Mouse (Mus musculus): ENCODE data around the gene Atxn2.
A peak's percentile ranks its signal among the peaks of the same experiment; 100 is the strongest.
"Not testable (repeated sequence)": the region's sequence is repeated elsewhere in the genome, so short reads cannot be mapped to it uniquely, and the experiment has no call there.

The Atxn2 gene

GRCm38 (mm10) chr5:121711174-121711927 lies at the start of gene Atxn2:
Gene Atxn2, plus strand, starts transcription at chr5:121711337.
- peak; percentile 92 for DNase-seq

GRCm38 (mm10) chr5:121661494-121661893 lies 49.6 kb upstream of the Atxn2 start:
- no peak for DNase-seq

- DNase-seq, result no peak
Observed at GRCm38 (mm10) chr5:121663456-121663855, 47.7 kb upstream of the Atxn2 start.

GRCm38 (mm10) chr5:121664078-121664477 lies 47.1 kb upstream of the Atxn2 start:
- no peak for DNase-seq

- no peak for DNase-seq
Observed at GRCm38 (mm10) chr5:121664971-121665370, 46.2 kb upstream of the Atxn2 start.

- DNase-seq, result no peak
Observed at GRCm38 (mm10) chr5:121667067-121667466, 44.1 kb upstream of the Atxn2 start.

- no peak for DNase-seq
Observed at GRCm38 (mm10) chr5:121668411-121668810, 42.7 kb upstream of the Atxn2 start.

GRCm38 (mm10) chr5:121670412-121670811 lies 40.7 kb upstream of the Atxn2 start:
- DNase-seq, result no peak

GRCm38 (mm10) chr5:121682250-121682649 lies 28.9 kb upstream of the Atxn2 start:
- no peak for DNase-seq

GRCm38 (mm10) chr5:121685495-121685894 lies 25.6 kb upstream of the Atxn2 start:
- DNase-seq, result no peak

- DNase-seq, result no peak
Observed at GRCm38 (mm10) chr5:121686113-121686898, 24.8 kb upstream of the Atxn2 start.

- no peak for DNase-seq
Observed at GRCm38 (mm10) chr5:121690482-121691211, 20.5 kb upstream of the Atxn2 start.

- DNase-seq, result not testable (repeated sequence)
Observed at GRCm38 (mm10) chr5:121691436-121691835, 19.7 kb upstream of the Atxn2 start.

GRCm38 (mm10) chr5:121692897-121693296 lies 18.2 kb upstream of the Atxn2 start:
- DNase-seq, result no peak

GRCm38 (mm10) chr5:121696761-121697160 lies 14.4 kb upstream of the Atxn2 start:
- no peak for DNase-seq

- DNase-seq, result no peak
Observed at GRCm38 (mm10) chr5:121699891-121700290, 11.2 kb upstream of the Atxn2 start.

GRCm38 (mm10) chr5:121700496-121700895 lies 10.6 kb upstream of the Atxn2 start:
- DNase-seq, result no peak

GRCm38 (mm10) chr5:121701111-121701769 lies 9.9 kb upstream of the Atxn2 start:
- DNase-seq, result no peak

GRCm38 (mm10) chr5:121703341-121703740 lies 7.8 kb upstream of the Atxn2 start:
- DNase-seq, result no peak

GRCm38 (mm10) chr5:121704512-121705248 lies 6.5 kb upstream of the Atxn2 start:
- peak; percentile 39 for DNase-seq

GRCm38 (mm10) chr5:121710402-121710801 lies 735 bp upstream of the Atxn2 start:
- no peak for DNase-seq

- peak; percentile 61 for DNase-seq
Observed at GRCm38 (mm10) chr5:121710851-121711173, 325 bp upstream of the Atxn2 start.

- no peak for DNase-seq
Observed at GRCm38 (mm10) chr5:121711928-121712231, 743 bp downstream of the Atxn2 start.

Measured in embryo, embryonic 11 days (tissue).